Mouse (Mus musculus): ENCODE measurements around the gene Med26. TPM values are rescaled to one million over a fixed set of nuclear protein-coding genes. Genes with fewer than 3 reads are reported as not detected.

The Med26 gene
- total RNA-seq, 1 experiment from 2014 or later = 9.4 TPM

DNA sequence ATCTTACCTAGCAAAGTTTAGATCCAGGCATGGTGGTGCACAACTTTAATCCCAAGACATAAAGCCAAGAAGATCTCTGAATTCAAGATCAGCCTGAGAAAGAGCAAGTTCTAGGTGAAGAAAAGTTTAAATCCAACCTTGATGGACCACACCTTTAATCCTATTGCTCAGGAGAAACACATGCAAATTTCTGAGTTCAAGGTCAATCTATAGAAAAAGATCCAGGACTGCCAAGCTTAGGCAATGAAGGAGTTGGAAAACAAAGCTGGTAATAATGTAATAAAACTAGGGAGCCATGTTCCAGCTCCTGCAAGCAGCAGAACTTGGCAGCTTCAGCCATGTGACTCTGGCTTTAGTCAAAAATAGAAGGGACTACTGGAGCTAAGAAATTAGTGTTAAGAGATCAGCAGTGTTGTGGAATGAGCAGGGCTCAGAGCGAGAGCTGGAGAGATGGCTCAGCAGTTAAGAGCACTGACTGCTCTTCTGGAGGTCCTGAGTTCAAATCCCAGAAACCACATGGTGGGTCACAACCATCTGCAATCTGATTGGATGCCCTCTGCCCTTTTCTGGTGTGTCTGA is 13.1 kb upstream of the Med26 start:
- ATAC-seq (replicated peaks in 1 of 2; ENCODE audit: insufficient read depth in 1 of 2, low FRiP score in 2 of 2, low TSS enrichment in 1 of 2, low read depth in 1 of 2, poor library complexity in 2 of 2, severe bottlenecking in 2 of 2) = no peak

DNA sequence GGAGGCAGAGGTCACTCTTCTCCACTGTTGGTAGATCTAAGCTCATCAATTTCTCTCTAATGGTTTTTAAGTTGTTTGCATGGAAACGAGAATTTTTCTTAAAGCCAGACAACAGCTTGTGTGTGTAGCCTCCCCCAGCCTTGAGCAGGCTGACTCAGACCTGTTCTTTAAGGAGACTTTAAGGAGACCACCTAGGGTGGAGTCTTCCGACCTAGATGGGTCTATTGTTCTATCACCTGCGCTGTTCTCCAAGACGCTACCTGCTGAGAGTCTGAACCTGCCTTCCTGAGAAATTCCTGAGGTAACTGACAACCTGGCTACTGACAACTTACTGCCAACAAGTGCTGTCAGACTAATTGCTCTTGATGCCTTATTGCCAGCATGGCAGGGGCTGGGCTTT is 7.7 kb upstream of the Med26 start:
- ATAC-seq (replicated peaks in 1 of 2; ENCODE audit: insufficient read depth in 1 of 2, low FRiP score in 2 of 2, low TSS enrichment in 1 of 2, low read depth in 1 of 2, poor library complexity in 2 of 2, severe bottlenecking in 2 of 2) = no peak

DNA sequence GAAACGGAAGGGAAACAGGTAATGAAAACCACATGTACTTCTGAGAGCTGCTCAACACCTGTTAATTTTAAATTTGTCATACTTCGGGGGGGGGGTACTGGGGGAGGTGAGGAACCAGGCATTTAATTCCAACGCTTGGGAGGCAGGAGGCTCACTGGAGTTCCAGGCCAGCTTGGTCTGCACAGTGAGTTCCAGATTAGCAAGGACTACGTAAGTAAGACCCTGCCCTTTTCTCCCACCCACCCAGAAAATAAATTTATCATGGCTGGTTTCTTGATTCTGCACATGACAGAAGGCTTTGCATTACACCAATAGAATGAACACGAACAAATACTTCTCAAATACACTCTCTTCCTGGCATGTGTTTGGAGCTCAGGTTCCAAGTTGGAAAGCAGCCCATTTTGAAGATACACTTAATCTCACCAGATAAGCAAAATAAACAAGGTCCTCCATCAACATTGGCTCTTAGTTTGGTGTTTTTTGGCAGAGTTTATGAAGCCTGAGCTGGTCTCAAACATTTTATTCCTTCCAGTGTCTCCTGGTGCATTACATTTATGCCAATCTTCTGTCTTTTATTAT is 1.3 kb upstream of the Med26 start:
- no peak for ATAC-seq (replicated peaks in 1 of 2; ENCODE audit: insufficient read depth in 1 of 2, low FRiP score in 2 of 2, low TSS enrichment in 1 of 2, low read depth in 1 of 2, poor library complexity in 2 of 2, severe bottlenecking in 2 of 2)

DNA sequence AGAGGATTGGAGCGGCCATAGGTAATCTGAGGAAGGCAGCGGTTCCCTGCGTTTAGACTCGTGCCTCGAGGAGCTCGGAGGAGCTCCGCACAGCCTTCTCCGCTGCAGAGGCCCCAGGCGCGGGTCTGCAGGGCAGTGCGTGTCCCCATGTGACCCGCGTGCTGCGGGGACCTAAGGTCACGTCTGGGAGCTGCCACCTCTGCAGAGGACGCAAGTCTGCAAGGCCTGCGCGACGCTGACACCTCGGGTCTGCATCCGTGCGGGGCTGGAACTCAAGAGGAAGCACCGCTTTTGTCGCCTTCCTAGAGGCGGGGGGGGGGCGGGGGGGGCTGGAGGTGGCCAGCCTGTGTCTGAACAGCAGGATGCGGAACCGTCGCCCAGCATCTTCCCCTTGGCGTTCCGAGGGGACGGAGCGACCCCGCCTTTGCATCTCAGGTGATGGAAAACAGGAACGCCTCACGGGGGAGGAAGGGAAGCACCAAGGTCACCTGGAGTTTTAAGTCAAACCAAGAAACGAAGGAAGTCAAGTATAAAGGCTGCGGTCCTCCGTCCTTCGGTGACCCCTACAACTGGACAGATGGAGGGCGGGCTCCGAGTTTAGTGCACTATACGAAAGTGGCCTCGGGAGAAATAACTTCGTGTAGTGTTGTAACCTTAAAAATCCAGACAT is 709 bp upstream of the Med26 start:
- peak in 1 of 2 experiments; percentile 65; a peak in 2 of 4 replicates for ATAC-seq (replicated peaks in 1 of 2; ENCODE audit: insufficient read depth in 1 of 2, low FRiP score in 2 of 2, low TSS enrichment in 1 of 2, low read depth in 1 of 2, poor library complexity in 2 of 2, severe bottlenecking in 2 of 2)

DNA sequence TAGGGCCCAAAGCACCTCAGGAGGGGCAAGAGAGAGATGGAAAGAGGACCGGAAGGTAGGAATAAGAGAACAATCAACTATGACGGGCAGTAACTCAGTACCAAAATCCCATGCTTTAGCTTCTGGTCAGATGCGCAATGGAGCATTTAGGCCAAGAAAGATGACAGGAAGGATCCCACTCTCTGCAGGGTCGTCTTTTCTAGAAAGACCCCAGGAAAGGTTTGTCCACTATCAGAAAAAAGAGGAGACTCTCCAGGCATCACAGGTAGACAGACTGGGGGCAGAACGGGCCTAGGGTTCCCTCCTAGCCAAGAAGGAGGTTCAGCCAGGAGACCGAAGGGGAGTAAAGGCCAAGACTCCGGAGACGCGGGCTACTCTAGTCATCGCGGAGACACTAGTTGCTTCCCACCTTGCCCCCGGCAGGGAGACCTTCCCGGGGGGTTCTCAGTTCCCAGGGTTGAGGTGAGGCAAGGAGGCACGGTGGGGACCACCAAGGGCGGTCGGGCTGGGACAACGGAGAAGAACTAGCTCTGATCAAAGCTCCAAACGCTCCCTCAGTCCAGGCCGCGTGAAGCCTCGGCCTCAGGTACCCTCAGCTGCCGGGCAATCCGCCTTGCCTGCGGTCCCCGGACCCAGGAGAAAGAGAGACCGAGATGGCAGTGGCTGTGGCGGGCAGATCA is 808 bp downstream of the Med26 start:
- ATAC-seq (replicated peaks in 1 of 2; ENCODE audit: insufficient read depth in 1 of 2, low FRiP score in 2 of 2, low TSS enrichment in 1 of 2, low read depth in 1 of 2, poor library complexity in 2 of 2, severe bottlenecking in 2 of 2) = no peak

DNA sequence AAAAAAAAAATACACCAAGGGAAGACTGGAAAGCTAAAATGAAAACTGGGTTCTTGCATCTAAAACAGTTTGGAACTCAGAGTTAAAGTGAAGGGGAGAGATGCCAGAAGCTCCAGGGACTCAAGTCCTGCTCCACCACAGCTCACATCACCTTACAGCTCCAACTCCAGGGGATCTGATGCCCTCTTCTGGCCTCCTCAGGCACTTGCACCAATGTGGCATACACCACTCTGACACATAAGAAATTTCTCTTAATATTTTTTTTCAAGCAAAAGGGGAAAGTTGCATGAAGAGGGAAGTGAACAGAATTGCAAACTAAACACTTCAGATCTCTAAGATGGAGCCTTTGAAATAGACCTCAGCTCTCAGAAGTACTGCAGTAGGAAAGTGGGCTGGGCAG is 8.8 kb downstream of the Med26 start:
- peak in 1 of 2 experiments; percentile 33; a peak in 2 of 4 replicates for ATAC-seq (replicated peaks in 1 of 2; ENCODE audit: insufficient read depth in 1 of 2, low FRiP score in 2 of 2, low TSS enrichment in 1 of 2, low read depth in 1 of 2, poor library complexity in 2 of 2, severe bottlenecking in 2 of 2)

DNA sequence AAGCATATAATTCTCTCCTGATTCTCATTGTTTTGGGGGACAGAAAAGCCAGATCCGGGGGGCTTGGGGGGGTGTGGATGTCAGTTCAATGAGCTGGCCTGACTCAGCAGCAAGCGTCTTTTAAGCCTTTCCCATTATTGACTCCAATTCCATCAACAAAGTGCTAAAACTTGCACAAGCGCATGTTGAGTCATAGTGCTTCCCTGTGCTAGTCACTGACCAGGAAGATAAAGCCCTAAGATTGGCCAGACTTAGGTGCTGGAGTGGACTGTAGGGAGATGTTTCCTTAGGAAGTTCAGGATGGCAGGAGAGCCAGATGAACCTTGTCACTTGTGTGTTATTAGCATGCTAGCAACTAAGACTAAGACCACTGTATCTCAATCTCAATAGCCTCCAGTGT is 13.2 kb downstream of the Med26 start:
- no peak for ATAC-seq (replicated peaks in 1 of 2; ENCODE audit: insufficient read depth in 1 of 2, low FRiP score in 2 of 2, low TSS enrichment in 1 of 2, low read depth in 1 of 2, poor library complexity in 2 of 2, severe bottlenecking in 2 of 2)

DNA sequence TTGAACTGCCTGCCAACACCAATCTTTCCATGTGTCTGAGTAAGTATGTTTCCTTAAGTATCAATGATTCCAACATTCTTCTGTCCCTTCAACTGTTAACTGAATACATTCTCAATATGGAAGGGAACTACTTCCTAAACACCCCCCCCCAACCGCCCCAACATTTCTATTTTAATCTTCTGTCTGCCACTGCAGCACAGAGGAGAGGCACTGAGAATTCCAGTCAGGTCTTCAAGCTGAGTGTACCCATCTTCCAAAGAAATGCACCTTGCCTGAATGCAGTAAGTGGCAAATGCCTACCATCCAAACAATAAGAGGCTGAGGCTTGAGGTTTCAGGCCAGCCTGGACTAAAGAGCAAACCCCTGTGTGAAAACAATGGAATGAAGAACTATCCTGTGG is 16.0 kb downstream of the Med26 start:
- ATAC-seq (replicated peaks in 1 of 2; ENCODE audit: insufficient read depth in 1 of 2, low FRiP score in 2 of 2, low TSS enrichment in 1 of 2, low read depth in 1 of 2, poor library complexity in 2 of 2, severe bottlenecking in 2 of 2) = no peak

DNA sequence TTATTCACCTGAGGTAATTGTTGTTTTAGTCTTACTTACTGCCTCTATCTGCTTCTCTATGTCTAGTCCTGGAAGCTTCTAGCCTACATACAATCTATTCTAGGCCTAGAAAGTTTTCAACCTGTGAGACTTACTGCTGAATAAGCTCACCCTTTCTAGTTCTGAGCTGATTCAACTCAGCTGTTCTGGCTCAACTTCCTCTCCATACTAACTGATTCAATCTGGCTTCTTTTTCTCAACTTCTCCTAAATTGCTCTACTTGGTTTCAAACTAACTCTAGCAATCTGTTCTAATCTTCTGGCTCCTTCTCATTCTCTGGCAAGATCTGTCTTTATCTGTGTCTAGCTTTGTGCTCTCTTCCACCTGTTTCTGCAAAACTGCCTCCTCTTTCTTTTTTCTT is 26.2 kb downstream of the Med26 start:
- ATAC-seq (replicated peaks in 1 of 2; ENCODE audit: insufficient read depth in 1 of 2, low FRiP score in 2 of 2, low TSS enrichment in 1 of 2, low read depth in 1 of 2, poor library complexity in 2 of 2, severe bottlenecking in 2 of 2) = no peak

DNA sequence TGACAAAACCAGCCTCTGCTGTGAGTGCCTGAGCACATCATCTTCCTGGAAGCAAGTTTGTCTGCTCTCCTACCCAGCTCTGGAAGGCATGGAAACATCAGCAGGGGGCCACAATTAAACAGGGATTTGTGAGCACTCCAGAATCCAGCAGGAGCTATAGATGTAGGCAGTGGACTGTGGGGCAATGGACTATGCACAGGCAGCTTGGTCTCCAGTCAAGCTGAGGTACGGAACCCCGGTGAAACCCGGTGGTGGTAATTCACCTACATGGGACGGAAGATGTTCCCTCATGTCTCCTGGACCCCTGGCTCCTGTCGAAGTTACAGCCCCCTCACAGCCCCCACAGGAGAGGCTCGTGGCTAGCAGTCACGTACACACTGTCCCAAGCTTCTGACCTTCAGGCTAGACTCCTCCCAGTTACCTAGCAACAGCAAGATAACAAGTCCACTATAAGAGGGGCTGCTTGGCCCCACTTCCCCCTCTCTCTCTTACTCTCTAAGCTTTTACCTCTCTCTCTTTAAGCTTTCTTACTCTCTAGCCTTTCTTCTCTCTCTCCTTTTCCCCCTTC is 30.6 kb downstream of the Med26 start:
- no peak for ATAC-seq (replicated peaks in 1 of 2; ENCODE audit: insufficient read depth in 1 of 2, low FRiP score in 2 of 2, low TSS enrichment in 1 of 2, low read depth in 1 of 2, poor library complexity in 2 of 2, severe bottlenecking in 2 of 2)

DNA sequence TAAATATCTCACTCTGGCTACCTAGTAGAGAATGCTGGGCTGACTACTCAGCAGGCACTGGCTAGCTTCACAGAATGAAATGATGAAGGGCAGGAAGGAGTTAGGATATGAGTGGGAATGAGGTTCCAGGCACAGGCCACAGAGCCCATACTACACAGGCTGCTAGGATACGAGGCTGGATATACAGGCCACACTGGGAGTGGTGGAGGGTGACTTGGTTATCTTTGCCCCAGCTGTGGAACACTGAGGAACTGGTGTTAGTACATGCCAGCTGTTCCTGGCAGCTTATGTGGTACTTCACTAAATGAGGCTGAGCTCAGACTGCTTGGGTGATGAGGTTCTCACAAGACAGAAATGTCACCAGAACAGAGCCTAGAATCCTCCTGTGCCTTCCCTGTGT is 34.9 kb downstream of the Med26 start:
- no peak for ATAC-seq (replicated peaks in 1 of 2; ENCODE audit: insufficient read depth in 1 of 2, low FRiP score in 2 of 2, low TSS enrichment in 1 of 2, low read depth in 1 of 2, poor library complexity in 2 of 2, severe bottlenecking in 2 of 2)

DNA sequence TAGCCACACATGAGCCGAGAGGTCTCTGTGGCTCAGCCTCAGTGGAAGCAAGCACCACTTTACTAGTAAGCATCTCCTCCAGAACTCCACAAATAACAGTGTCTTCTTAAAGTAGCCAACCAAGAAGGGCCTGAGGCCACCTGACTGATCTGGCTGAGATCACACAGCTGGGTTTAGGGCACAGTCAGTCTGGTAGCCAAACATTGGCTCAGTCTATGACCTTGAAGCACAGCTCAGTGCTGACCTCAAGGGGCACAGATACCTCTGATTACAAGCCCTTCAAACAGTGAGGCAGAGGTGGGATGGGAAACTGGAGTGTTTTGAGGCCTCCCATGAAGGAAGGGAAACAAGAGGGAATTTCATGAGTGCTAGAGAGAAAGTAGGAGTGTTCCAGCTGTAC is 35.4 kb downstream of the Med26 start:
- ATAC-seq (replicated peaks in 1 of 2; ENCODE audit: insufficient read depth in 1 of 2, low FRiP score in 2 of 2, low TSS enrichment in 1 of 2, low read depth in 1 of 2, poor library complexity in 2 of 2, severe bottlenecking in 2 of 2) = no peak

DNA sequence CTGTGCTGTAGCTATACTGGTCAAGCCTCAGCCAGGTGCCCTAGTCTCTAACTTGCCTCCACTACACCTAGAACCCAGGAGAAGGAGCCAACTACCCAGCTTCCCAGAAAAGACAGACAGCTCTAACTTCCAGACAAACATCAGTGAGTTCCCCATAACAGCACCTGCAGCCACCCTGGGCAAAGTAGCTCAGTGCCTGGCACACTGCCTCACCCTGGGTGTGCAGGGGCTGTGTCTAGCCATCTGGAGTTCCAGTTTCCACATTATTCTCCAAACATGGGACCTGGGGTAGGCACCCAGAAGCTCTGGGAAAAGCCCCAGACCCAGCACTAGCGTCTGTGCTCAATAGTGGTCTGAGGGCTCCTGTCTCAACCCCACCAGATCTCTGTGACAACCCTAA is 40.6 kb downstream of the Med26 start:
- 0 out of 4 replicates have a peak, but pooled peaks of 1 of the 2 experiments have one; percentile 5 for ATAC-seq (replicated peaks in 1 of 2; ENCODE audit: insufficient read depth in 1 of 2, low FRiP score in 2 of 2, low TSS enrichment in 1 of 2, low read depth in 1 of 2, poor library complexity in 2 of 2, severe bottlenecking in 2 of 2)

DNA sequence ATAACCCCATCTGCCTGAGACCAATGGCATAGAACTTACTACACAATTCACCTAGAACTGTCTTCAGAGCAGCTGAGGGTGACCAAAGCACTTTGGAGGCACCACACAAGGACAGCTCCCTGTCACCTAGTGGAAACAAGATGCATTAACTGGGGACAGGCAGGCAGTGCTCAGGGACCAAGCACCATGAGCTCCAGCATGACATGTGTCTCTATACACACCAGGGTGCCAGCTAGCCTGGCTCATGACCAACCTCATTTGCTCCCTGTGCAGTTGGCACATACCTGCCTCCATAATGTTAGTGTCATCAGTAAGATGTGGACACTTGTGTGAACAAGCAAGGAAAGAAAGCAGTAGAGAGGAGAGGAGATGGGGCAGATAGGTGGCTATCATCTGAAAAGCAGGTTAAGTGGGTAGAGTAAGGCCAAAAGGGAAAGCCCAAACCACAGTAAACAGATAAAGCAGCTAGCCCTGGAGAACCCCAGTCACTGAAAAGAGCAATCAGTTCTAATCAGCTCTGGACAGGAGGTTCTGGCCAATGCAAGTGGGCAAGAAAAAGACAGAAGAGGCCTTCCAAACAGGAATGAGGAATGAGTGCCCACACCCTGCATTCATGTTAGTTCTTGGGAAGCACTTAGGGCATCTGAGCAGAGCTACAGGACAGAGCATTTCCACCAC is 43.3 kb downstream of the Med26 start:
- no peak for ATAC-seq (replicated peaks in 1 of 2; ENCODE audit: insufficient read depth in 1 of 2, low FRiP score in 2 of 2, low TSS enrichment in 1 of 2, low read depth in 1 of 2, poor library complexity in 2 of 2, severe bottlenecking in 2 of 2)

DNA sequence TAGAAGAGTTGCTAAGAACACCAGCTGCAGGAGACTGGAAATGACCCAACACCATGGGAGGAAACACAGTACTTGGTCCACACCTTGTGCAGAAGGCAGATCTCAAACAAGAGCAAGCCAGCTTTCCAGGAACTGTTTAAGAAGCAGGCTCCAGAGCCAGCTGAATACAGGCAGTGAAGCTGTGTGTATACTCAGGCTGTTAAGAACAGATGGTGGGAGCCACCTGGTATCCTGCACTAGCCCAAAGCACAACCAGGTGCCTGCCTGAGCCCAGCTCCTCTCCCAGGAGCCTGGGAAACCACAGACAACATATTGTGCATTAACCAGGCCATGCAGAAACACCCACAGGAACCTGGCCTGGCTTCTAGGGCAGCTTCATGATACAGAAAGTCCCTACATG is 43.9 kb downstream of the Med26 start:
- ATAC-seq (replicated peaks in 1 of 2; ENCODE audit: insufficient read depth in 1 of 2, low FRiP score in 2 of 2, low TSS enrichment in 1 of 2, low read depth in 1 of 2, poor library complexity in 2 of 2, severe bottlenecking in 2 of 2) = no peak

DNA sequence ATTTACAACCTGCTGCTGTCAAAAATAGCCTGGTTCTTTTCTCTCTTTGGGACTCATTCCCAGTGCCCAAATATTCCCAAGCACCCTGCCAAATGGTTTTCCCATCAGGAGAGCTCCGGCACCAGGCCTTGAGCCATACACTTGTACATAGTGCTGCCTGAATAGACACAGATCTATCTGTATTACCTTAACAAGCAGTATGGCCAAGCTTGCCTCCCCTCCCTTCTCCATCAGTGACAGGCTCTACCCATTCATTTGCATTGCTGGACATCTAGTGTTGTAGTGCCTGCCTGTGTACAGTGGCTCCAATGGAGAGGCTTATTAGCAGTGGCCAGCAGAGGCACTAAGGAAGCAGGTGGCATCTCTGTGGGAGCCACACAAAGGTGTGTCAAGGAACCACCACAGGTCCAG is 47.5 kb downstream of the Med26 start:
- no peak for ATAC-seq (replicated peaks in 1 of 2; ENCODE audit: insufficient read depth in 1 of 2, low FRiP score in 2 of 2, low TSS enrichment in 1 of 2, low read depth in 1 of 2, poor library complexity in 2 of 2, severe bottlenecking in 2 of 2)

DNA sequence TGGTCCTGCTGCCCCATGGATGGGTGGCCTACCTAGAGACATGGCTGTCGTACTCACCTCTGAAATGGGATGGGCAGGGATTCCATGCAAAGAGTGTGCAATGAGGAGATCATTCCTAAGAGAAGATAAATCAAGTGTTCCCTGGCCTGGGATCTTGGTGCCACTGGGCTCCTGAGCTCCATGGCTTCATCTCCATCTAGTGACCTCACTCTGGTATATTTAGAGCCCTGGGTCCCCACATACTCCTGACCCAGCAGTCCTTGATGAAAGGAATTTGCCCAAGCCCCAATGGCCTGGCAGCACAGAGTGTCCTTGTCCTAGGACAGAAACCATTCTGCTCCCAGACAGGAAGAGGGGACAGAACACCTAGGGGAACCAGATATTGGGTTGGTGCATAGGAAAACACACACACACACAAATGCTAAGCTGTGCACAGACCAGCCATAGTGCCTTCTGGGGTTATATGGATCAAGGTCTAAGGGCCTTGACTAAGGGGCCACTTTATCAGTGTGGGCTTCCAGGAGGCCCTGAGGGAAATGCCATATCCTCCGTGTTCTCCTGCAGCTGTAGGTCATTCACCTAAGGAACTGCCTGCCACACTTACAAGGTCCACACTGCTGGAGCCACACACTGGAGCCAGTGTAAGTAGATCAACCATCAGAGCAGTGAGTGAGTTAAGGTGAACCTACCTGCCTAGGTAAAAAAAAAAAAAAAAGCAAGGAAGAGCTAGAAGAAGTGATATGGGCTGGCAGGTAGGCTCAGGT is 48.4 kb downstream of the Med26 start:
- ATAC-seq (replicated peaks in 1 of 2; ENCODE audit: insufficient read depth in 1 of 2, low FRiP score in 2 of 2, low TSS enrichment in 1 of 2, low read depth in 1 of 2, poor library complexity in 2 of 2, severe bottlenecking in 2 of 2) = no peak
